Mouse (Mus musculus): ENCODE data around the gene Skap2.

Gene Skap2

DNA sequence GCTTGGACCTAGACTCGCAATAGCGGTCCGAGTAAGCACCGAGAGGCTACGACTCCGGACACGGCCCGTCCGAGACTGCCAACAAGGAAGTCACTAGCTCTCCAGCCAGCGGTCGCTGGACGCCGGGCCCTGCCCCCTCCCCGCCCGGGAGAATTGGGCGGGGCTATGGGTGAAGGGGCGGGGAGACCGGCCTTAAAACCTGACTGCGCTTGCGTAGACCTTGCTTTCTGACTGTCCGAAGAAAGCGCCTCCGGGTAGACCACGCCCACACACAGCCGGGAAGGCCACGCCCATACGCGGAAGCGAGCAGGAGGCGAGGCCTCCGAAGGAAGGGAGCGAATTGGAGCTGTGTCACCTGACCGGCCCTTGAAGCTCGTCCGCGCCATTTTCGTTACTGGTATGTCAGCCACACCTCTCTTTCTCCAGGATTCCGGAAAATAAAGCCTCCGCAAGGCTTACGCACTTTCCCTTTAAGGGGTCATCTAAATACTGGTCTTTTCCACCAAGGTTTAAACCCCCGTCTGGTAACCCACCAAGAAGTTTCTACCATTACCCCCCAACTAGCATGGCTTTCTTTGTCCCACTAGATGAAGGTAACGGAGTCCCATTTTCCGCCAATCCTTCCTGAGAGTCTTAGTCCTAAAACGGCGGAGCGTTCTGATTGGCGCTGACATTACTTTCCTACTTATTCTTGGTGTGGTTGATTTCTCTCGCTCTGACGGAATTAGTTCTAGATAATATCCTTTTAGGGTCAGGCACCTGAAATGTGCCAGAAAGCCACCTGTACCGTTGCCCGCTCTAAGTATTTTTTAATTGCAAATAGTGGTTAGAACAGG, at the start of gene Skap2:
Gene Skap2, minus strand, starts transcription at position 141 of the 836 bp plus-strand sequence.
- peak; percentile 96 for DNase-seq (ENCODE audit: low spot score)

DNA sequence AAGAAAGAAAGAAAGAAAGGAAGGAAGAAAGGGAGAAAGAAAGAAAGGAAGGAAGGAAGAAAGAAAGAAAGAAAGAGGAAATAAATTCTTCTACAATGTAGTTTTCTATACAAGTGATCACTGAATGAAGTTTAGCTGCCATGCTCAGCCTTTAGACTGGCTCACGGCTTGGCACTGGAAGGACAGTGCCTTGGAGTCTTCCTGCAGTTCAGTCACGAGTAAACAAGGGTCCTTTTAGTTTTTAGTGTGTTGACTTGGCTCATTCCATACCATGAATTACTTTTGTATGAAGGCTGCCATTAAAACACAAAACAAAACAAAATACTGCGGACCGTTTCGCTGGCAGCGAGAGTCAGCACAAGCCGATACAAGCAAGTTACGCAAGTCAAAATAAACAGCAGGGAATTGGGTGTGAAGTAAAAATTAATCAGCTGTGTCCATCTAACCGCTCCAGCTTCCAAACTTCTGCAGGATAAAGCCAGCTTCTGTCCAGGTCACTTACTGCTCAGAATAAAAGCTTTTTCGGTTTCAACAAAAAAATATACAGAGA, 46.6 kb upstream of the Skap2 start:
- no peak for DNase-seq (ENCODE audit: low spot score)

DNA sequence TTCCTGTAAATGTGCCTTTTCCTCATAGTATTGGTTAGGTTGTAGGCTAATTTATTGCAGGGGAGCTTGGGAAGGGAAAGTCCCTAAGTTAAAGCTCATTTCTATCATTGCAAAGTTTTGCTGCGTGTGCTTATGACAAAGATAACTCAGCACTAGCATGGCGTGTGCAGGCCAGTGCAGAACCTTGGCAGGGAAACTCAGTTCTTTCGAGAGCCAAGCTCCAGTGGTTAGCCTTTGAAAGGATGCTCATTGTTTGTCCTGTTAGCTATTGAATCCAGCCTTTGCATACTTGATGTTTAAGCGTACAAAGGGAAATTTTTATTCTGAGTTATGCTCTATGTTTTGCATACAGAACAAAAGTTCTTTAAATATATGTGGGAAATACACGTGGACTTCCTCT, 45.8 kb upstream of the Skap2 start:
- DNase-seq (ENCODE audit: low spot score) = no peak

DNA sequence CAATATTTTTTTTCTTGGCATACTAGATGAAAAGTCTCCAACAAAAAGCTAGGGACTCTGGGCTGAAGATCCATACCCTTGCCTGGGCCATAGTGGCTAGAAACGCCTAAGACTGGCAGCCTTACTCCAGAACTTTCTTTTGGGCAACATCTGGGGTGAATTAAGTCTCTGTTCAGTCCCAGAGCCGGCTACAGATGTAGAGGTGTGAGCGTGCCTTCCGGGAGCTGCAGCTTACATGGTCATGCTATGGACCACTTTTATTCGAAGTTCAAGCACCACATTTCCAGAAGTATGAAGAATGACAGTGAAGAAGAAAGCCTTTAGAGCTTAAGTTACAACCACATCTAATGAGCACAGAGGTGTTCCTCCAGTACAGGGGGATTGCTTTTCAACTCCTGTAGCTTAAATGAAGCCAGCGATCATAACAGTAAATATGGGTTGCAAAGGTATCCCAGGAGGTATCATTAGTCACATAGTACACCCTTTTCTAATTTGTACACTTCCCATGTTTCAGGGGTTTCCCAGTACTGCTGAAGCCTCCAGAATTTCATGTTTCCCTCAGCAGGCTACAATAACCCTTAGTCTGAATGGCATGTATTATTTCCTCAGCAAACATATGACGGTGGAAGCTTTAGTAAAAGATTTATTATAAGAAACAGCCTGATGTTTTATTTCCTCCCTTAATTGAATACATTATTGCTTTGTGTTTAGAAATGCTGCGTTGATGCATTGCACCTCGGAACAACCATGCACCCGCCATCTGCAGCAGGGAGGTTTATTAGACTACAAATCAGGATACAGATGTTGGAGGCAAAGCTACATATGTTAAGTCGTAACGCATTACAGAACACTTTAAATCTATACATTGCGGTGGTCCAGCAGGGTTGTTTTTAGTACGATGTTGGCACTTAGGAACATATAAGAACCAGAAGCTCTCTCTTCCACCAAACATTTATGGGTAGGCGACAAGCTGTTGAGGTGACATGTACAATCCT, 41.5 kb upstream of the Skap2 start:
- no peak for DNase-seq (ENCODE audit: low spot score)

DNA sequence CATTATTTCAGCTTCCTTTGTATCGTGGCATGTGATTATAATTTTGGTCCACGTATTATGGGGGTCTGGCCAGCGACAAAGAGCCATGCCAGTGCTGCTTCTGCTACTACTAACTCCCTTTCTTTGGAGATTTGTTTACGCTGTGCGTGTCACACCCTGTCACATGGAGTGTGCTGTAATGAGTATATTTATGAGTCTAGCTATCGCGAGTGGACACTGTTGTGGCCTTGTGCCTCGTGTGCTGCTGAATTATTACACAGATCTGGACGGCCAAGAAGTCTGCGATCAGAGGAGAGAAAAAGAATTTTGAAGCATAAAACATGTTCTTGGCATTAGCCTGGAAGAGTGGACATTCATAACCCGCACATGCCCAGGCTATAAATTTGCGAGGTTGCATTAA, 37.7 kb upstream of the Skap2 start:
- no peak for DNase-seq (ENCODE audit: low spot score)

DNA sequence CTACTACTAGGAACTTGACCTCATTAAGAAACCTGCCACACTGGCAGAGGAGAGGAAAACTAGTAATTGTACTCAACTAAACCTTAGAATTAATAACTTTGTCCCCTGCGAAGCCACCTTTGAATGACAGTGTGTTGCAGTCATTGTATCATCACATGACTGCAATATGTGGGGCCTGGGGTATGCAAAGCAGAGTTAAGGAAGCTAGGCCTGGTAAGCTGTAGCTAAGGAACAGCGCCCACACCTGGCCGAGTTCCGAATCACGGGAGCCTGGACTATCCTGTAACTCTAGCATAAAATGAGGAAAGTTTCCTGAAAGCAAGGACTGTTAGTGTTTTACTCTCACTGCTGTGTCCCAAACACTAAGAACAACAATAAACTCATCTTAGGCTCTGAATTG, 33.2 kb upstream of the Skap2 start:
- no peak for DNase-seq (ENCODE audit: low spot score)

DNA sequence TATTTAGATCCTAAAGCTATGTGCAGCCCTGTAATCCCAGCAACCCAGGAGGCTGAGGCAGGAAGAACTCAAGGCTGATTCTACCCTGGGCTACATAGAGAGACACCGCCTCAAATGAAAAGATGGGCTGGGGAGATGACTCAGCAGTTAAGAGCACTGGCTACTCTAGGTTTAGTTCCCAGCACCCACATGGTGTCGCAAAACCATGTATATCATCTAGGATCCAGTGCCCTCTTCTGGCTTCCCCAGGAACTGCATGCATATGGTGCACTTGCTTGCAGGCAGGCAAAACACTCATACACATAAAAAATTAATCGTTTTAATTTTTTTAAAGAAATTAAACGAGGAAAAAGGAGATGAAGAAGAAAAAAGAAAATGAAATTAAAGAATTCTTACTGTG, 23.7 kb upstream of the Skap2 start:
- no peak for DNase-seq (ENCODE audit: low spot score)

DNA sequence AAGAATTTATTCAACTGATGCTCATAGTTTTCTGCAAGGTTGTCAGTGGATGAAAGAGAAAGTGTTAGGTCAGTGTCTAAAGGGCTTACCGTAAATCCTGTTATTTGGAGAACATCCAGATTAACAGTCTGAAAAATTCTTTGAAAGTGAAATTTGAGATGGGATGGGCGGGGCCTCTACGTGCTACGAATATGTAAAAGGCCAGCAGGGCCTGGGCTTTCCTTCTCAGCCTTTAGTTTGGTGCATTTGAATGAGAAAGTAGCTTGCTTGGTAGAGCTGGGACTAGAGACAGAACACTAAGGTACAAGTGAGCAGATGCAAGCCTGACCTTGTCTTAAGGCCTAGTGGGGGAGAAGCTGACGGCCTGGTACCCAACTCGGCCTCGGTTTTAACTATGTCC, 18.8 kb upstream of the Skap2 start:
- no peak for DNase-seq (ENCODE audit: low spot score)

DNA sequence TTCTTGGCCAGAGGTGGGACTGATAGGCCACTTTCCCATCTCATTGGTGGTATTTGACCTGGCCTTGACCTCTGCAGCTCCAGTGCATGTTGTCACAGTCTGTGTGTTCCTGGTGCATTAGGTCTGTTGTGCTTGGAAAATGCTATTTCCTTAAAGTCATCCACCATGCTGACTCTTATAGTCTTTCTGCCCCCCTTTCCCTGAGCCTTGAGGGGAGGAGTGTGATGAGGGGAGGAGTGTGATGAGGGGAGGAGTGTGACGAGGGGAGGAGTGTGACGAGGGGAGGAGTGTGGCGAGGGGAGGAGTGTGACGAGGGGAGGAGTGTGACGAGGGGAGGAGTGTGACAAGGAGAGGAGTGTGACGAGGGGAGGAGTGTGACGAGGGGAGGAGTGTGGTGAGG, 15.8 kb upstream of the Skap2 start:
- DNase-seq (ENCODE audit: low spot score) = no peak

DNA sequence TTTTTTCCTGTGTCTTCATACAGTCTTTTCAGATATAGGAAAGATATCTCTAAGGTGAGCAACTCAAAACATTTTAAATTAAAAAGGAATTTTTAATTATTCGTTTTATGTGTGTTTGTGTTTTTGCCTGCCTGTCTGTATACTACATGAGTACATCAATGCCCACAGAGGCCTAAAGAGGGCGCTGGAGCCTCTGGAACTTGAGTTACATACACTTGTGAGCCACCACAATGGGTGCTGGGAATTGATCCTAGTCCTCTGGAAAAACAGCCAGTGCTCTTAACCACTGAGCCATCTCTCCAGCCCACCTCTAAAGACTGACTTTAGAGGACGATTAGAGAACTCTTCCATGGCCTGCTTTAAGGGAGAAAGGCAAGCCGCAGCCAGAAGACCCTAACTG, 14.8 kb upstream of the Skap2 start:
- no peak for DNase-seq (ENCODE audit: low spot score)

DNA sequence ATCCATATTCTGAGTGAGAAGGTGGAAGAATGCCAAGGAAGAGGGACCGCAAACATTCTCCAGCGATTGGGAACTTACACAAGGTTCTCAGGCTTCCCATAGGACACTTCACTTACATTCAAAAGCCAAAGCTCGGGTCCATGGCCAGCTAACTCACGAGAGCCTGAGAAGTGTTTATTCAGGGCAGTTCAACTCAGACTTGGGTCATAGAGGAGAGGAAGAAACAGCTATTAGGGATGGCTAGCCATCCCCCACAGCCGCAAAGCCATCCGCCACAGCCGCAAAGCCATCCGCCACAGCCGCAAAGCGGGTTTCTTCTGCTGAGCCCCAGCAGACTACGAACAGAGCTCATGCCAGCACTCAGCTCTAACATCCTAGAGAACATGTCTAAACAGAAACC, 13.9 kb upstream of the Skap2 start:
- DNase-seq (ENCODE audit: low spot score) = no peak

DNA sequence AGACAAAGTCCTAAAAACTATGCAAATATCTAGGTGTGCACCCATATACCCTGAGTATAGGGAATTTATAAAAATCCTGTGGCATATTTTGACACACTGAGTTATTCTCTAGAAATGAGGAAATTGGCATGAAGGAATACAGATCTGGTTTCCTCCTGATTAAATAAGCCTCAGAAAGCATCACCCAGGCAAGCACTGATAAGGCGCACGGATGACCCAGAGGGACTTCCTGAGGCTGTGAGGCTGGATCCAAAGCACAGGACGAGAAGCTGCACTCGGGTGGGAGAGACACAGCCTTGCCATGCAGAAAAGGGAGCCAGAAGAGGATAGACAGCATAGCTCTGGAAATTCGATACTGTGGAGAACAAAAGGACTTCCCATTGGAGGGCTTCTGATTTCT, 12.4 kb upstream of the Skap2 start:
- DNase-seq (ENCODE audit: low spot score) = no peak

DNA sequence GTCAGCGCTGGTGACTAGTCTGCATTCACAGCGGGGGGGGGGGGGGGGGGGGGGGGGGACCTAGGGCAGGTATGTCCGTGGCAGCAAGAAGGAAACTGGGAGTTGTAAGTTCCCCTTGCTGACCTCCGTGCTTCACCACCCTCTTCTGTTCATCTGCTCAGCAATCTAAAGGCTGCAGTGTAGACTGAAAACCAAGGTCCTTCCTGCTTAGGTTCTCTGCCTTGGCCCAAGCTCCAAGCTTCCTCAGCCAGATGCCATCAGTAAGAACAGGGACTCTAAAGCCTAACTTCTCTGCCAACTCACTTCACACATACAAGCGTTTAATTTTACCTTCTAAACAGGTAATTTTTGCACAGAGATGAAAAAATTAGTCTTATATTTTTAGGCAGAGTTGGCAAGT, 10.0 kb upstream of the Skap2 start:
- no peak for DNase-seq (ENCODE audit: low spot score)

DNA sequence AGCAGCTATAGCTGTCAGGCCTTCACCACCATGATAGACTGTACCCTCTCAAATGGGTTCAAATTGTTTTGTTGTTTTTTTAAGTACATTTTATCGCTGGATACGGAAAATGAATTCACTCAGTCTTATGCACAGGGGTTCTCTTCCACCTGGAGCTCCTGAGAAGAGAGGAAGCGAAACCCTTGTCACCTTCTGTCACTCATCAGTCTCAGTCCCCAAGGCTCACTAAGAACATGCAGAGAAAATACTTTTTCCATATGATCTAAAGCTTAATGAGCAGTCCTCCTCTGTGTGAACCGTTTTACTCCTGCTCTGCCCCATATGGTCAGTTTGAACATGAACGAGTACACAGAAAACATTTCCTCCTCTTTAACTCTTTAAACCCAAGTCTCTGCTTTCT, 7.9 kb upstream of the Skap2 start:
- DNase-seq (ENCODE audit: low spot score) = no peak

DNA sequence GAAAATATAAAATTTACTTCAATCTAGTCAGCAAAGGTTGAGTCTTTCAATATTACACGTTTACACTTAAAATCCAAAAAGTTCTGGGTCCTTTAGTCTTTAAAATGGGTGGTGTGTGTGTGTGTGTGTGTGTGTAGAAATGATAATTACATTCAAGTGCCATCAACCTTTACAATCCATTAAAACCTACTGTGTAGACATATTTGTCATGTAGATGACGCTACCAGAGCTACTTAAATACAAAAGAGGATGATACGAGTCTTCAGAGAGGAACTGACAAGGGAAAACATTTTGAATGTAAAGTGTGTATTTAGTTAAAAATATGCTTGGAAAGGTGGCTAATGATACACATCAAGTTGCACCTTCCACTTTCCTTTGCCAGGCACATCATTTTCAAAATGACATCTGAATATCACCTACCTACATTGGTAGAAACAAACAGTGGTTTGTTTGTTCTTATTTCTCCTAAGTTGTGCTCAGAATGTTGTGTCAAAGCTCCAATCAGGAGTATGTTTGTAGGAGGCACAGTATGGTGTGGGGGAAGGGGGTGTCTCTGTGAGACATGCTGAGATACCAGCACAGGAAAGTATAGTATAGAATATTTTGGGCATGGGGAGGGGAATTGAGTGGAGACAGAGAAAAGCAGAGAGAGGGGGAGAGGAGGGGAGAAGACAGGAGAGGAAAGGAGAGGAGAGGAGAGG, 1.0 kb upstream of the Skap2 start:
- DNase-seq (ENCODE audit: low spot score) = no peak

DNA sequence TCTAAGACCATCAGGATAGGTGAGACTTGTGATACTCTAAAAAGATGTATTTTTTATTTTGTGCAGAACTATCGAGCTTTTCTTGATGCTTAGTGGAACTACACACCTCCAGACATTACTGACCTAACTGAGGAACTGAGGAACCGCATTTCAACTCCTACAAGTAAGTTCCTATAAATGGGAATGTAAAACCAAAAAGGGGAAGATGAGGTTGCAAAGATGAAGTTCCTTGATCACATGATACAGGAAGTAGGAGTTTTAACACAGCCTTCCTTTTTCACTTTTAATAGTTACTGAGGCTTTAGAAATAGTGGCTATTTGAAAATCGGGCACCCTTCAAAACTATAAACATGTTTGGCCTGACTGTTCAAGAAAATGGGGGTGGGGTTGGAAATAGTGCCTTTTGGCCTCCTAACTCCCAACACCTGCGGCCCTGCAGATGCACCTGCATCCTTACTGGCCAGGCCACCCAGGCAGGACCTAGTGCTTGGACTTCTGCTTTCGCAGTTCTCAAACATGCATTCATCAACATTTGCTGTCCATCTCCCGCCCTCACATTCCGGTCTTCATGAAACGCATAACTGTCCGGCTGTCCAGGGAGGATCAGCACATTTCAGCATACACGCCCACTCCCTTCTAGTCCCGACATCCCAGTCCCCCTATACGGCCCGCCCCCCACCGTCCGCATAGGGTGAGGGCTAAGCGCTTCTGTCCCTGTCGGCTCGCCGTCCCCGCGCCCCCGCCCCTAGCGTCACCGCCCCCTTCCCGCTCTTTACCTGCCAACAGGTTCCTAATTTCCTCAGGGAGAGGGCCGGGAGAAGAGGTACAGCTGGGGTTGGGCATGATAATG, 565 bp downstream of the Skap2 start:
- no peak for DNase-seq (ENCODE audit: low spot score)

DNA sequence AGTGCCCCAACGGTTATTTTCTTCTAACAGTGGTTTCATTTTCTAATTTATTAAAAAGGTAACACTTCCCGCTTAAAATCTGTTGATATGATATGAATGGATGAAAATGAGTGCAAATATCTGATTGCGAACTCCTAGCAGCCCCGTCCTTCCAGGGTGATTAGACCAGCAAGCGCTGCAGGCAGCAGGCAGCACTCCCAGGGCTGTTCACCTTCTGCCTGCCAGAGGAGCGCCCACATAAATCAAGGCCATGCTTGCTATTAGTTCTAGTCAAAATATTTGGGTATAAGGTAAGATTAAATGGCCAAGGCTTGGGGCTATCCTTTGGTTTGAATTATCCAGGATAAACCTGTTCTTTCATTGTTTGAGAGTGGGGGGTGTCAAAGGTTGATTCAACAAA, 3.0 kb downstream of the Skap2 start:
- DNase-seq (ENCODE audit: low spot score) = no peak

DNA sequence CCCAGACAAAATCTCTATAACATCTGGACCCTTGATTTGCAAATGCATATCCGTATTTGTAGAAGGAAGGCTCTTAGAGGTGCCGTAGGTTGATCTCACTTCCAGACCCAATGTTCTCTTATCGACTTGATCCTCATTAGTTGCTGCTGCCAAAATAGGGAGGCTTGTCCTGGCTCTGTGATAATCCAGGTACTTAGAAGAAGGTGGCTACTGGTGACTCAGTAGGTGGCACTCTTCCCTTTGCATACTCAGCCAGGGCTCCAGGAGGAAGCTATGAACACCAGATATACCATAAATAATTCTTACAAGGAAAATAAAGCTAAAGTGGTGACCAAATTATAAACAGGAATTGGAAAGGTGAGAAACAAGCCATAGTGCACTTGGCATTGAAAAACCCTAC, 3.6 kb downstream of the Skap2 start:
- DNase-seq (ENCODE audit: low spot score) = no peak

DNA sequence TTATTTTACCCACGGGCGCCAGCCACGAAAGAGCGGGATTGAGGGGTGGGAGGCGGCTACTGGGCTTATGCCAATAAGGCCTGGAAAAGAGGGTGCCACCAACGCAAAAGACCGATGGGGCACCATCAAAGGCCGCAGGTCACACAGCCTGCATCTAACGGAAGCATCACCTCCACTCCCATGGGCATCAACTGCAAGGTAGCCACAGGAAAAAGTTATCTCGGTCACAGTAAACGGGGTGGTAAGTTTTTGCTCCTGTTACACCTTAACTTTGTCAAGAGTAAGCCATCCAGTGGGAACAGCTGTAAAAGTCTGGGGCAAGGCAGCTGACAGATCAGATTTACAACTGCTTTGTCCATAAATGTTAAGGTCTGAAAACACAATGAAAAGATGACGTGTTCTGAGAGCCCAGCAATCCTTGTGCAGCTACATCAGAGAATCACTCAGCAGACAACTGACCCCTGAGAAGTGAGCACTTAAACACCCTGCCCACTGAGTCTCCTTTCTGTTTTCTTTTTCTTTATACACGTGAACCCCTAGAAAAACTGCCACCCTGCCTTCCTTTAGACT, 5.6 kb downstream of the Skap2 start:
- DNase-seq (ENCODE audit: low spot score) = no peak

DNA sequence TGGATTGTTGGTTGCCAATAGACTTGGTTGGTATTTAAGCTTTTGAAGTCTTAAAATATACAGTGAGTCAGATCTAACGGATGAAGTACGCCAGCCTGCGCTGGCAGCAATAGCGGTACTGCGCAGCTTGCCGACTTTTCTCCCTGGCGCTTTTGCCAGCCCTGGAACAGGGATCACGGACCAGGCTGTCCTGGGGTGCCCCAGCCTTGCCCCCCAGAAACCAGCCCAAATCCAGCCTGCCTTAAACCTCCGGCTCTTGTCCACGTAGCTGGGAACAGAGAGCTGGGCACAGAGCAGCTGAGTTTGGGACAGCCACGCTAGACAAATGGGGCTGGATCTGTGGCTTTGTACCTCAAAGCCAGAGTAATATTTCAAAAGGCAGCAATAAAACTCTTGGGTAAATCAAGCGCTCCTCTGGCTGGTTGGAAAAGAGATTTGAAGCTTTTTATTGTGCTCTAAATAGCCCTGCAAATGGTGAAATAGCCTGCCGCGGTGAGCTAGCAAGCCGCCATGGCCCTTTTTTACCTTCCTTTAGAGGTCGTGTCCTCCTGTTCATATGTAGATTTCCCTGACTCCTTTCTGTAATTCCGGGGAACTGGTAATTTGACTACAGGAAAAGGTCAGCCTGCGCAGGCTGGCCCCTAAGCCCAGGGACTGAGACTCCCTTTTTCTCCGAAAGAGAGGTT, 6.2 kb downstream of the Skap2 start:
- DNase-seq (ENCODE audit: low spot score) = no peak

Measured in layer of hippocampus, adult 9-10 months (tissue).